Mouse (Mus musculus): ENCODE results near the gene Epb41l4b. TPM values are rescaled to one million over a fixed set of nuclear protein-coding genes. Genes with fewer than 3 reads are reported as not detected.

Gene Epb41l4b
- polyA plus RNA-seq, 1 experiment from 2014 or later, result 8.4 TPM

- Histone ChIP-seq H3K4me2 (ENCODE audit: low read depth, low read length) (no peak overlapping the region), H3K4me3 (ENCODE audit: low read depth, low read length) (no peak overlapping the region), H3K36me3 (replicated peaks; ENCODE audit: insufficient read depth, low read length) (no peaks in the 10 kb centered on the region), H3K4me1 (ENCODE audit: insufficient read depth) (no peaks in the 10 kb centered on the region), H3K27me3 (ENCODE audit: insufficient read depth, low read length) (no peaks in the 10 kb centered on the region), H3K9ac (replicated peaks) (no peak overlapping the region), H3K27ac (ENCODE audit: low read depth) (no peak overlapping the region), H3K9me3 (ENCODE audit: low read length) (no peaks in the 10 kb centered on the region)
- no peak for ATAC-seq
- TF ChIP-seq CTCF (IDR thresholded peaks at IDR 0.05; ENCODE audit: low read depth), result no peak
- no peak for TF ChIP-seq EP300 (IDR thresholded peaks at IDR 0.05; ENCODE audit: low read depth)
- DNase-seq, result no peak
- 51% methylated on average over 9 of the region's 9 CpGs for WGBS (ENCODE audit: insufficient replicate concordance)
Observed at GRCm38 (mm10) chr4:56957518-56957917, 185.7 kb downstream of the Epb41l4b start.

- TF ChIP-seq CTCF (IDR thresholded peaks at IDR 0.05; ENCODE audit: low read depth), result no peak
- TF ChIP-seq EP300 (IDR thresholded peaks at IDR 0.05; ENCODE audit: low read depth), result no peak
- ATAC-seq (no peak), DNase-seq (no peak)
- Histone ChIP-seq H3K36me3 (replicated peaks; ENCODE audit: insufficient read depth, low read length) (no peaks in the 10 kb centered on the region), H3K27me3 (ENCODE audit: insufficient read depth, low read length) (no peaks in the 10 kb centered on the region), H3K4me1 (ENCODE audit: insufficient read depth) (peaks cover 7% of the 10 kb centered on the region), H3K9ac (replicated peaks) (no peak overlapping the region), H3K4me3 (ENCODE audit: low read depth, low read length) (no peak overlapping the region), H3K9me3 (ENCODE audit: low read length) (no peaks in the 10 kb centered on the region), H3K27ac (ENCODE audit: low read depth) (no peak overlapping the region), H3K4me2 (ENCODE audit: low read depth, low read length) (no peak overlapping the region)
- WGBS (ENCODE audit: insufficient replicate concordance), result 49% methylated on average over 5 of the region's 6 CpGs
Observed at GRCm38 (mm10) chr4:56953235-56953634, 190.0 kb downstream of the Epb41l4b start.

- no peak overlapping the region for H3K4me3 ChIP-seq (ENCODE audit: low read depth, low read length)
- DNase-seq (no peak), ATAC-seq (no peak)
- H3K9me3 ChIP-seq (ENCODE audit: low read length), result no peaks in the 10 kb centered on the region
- TF ChIP-seq EP300 (IDR thresholded peaks at IDR 0.05; ENCODE audit: low read depth) (no peak), CTCF (IDR thresholded peaks at IDR 0.05; ENCODE audit: low read depth) (no peak)
- WGBS (ENCODE audit: insufficient replicate concordance), result 72% methylated on average over 3 of the region's 3 CpGs
- H3K4me2 ChIP-seq (ENCODE audit: low read depth, low read length), result no peak overlapping the region
- H3K4me1 ChIP-seq (ENCODE audit: insufficient read depth), result peaks cover 7% of the 10 kb centered on the region
- H3K27me3 ChIP-seq (ENCODE audit: insufficient read depth, low read length), result no peaks in the 10 kb centered on the region
- H3K36me3 ChIP-seq (replicated peaks; ENCODE audit: insufficient read depth, low read length), result no peaks in the 10 kb centered on the region
- H3K9ac ChIP-seq (replicated peaks), result no peak overlapping the region
- H3K27ac ChIP-seq (ENCODE audit: low read depth), result no peak overlapping the region
Observed at GRCm38 (mm10) chr4:56951701-56952100, 191.5 kb downstream of the Epb41l4b start.

- DNase-seq (no peak), ATAC-seq (no peak)
- no peak overlapping the region for H3K4me3 ChIP-seq (ENCODE audit: low read depth, low read length)
- no peaks in the 10 kb centered on the region for H3K36me3 ChIP-seq (replicated peaks; ENCODE audit: insufficient read depth, low read length)
- no peak overlapping the region for H3K27ac ChIP-seq (ENCODE audit: low read depth)
- WGBS (ENCODE audit: insufficient replicate concordance), result 38% methylated on average over 6 of the region's 6 CpGs
- no peak for TF ChIP-seq CTCF (IDR thresholded peaks at IDR 0.05; ENCODE audit: low read depth)
- no peak for TF ChIP-seq EP300 (IDR thresholded peaks at IDR 0.05; ENCODE audit: low read depth)
- H3K9ac ChIP-seq (replicated peaks), result no peak overlapping the region
- no peaks in the 10 kb centered on the region for H3K9me3 ChIP-seq (ENCODE audit: low read length)
- peaks cover 19% of the 10 kb centered on the region for H3K4me1 ChIP-seq (ENCODE audit: insufficient read depth)
- H3K4me2 ChIP-seq (ENCODE audit: low read depth, low read length), result no peak overlapping the region
- H3K27me3 ChIP-seq (ENCODE audit: insufficient read depth, low read length), result no peaks in the 10 kb centered on the region
Observed at GRCm38 (mm10) chr4:56949494-56949893, 193.7 kb downstream of the Epb41l4b start.

- Histone ChIP-seq H3K9ac (replicated peaks) (peak within 1 kb of the TSS; percentile 68), H3K4me1 (ENCODE audit: insufficient read depth) (peaks cover 27% of the 10 kb centered on the region), H3K4me2 (ENCODE audit: low read depth, low read length) (peak within 1 kb of the TSS; percentile 99), H3K4me3 (ENCODE audit: low read depth, low read length) (peak within 1 kb of the TSS; percentile 88), H3K9me3 (ENCODE audit: low read length) (no peaks in the 10 kb centered on the region), H3K27ac (ENCODE audit: low read depth) (peak within 1 kb of the TSS; percentile 85), H3K27me3 (ENCODE audit: insufficient read depth, low read length) (no peaks in the 10 kb centered on the region), H3K36me3 (replicated peaks; ENCODE audit: insufficient read depth, low read length) (no peaks in the 10 kb centered on the region)
- no peak for TF ChIP-seq CTCF (IDR thresholded peaks at IDR 0.05; ENCODE audit: low read depth)
- TF ChIP-seq EP300 (IDR thresholded peaks at IDR 0.05; ENCODE audit: low read depth), result no peak
- ATAC-seq (peak; percentile 97), DNase-seq (peak; percentile 94)
- WGBS (ENCODE audit: insufficient replicate concordance), result under 1% methylated on average over 102 of the region's 107 CpGs
Observed at GRCm38 (mm10) chr4:56946641-56947640, 196.3 kb downstream of the Epb41l4b start, which contains the start of gene Tmem245. Tmem245 (minus strand) TSS chr4:56947437.

GRCm38 (mm10) chr4:56946180-56946579 lies 197.1 kb downstream of the Epb41l4b start:
- DNase-seq, result no peak
- 3% methylated on average over 14 of the region's 14 CpGs for WGBS (ENCODE audit: insufficient replicate concordance)
- Histone ChIP-seq H3K27me3 (ENCODE audit: insufficient read depth, low read length) (no peaks in the 10 kb centered on the region), H3K4me2 (ENCODE audit: low read depth, low read length) (peak overlapping the region; percentile 99), H3K9ac (replicated peaks) (peak overlapping the region; percentile 68), H3K4me1 (ENCODE audit: insufficient read depth) (peaks cover 27% of the 10 kb centered on the region), H3K27ac (ENCODE audit: low read depth) (peak overlapping the region; percentile 85; the same call in 1 of the 2 replicates), H3K9me3 (ENCODE audit: low read length) (no peaks in the 10 kb centered on the region), H3K36me3 (replicated peaks; ENCODE audit: insufficient read depth, low read length) (no peaks in the 10 kb centered on the region), H3K4me3 (ENCODE audit: low read depth, low read length) (peak overlapping the region; percentile 88)
- no peak for TF ChIP-seq CTCF (IDR thresholded peaks at IDR 0.05; ENCODE audit: low read depth)
- no peak for TF ChIP-seq EP300 (IDR thresholded peaks at IDR 0.05; ENCODE audit: low read depth)
- no peak for ATAC-seq
